Mouse (Mus musculus) small intestine, adult 2 months (tissue): Measurements from ENCODE around the gene Itga2.

ENCODE experiments used
- CTCF ChIP-seq: fragments of 200-500 bp; IDR thresholded peaks from 2 replicates; pipeline ENCODE4 v1.5.1; 2012; ENCODE audit warnings: low read depth, mild to moderate bottlenecking, control low read depth, inconsistent platforms, low read length, moderate library complexity, mixed read lengths; ENCODE audit not compliant: insufficient replicate concordance, insufficient read length; ENCODE audit errors: extremely low read depth
- POLR2A ChIP-seq: fragments of 200-500 bp; IDR thresholded peaks from 2 replicates; pipeline ENCODE4 v1.6.1; 2012; ENCODE audit warnings: low read depth, mild to moderate bottlenecking, control low read depth, inconsistent platforms, low read length, moderate library complexity

DNA sequence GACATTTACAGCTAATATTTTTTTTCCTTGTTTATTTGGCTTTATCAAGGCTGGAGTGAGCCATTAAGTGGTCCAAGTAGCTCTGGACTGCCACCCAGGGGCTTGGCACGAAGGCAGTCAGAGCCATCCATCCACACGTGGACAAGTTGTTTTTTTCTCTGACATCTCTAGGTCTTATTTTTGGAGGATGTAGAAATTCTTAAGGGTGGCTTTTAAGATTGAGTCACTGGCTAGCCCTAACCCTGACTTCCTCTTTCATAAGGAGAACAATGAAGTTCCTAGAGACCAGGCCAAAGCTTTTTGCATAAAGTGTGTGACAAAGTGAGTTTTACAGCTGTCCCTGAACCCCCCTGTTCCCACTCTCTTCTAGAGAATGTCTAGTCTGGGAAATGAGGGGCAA lies 97.3 kb downstream of the Itga2 start:
- TF ChIP-seq POLR2A (no peak), CTCF (no peak)
